Mouse (Mus musculus) CH12.LX (cell line): ENCODE data around the gene Amd1.

Source experiments
- CTCF ChIP-seq, 2 experiments: IDR thresholded peaks in 1 of 2; conservative IDR thresholded peaks in 1 of 2; 2 replicates each; pipeline ENCODE4 v1.5.1; 2011 to 2012; ENCODE audit warnings: low read depth in 2 of 2, low read length in 2 of 2, improper control_type of control experiment in 1 of 2, inconsistent platforms in 1 of 2, mild to moderate bottlenecking in 1 of 2, moderate library complexity in 1 of 2
- EP300 ChIP-seq: IDR thresholded peaks from 2 replicates; pipeline ENCODE4 v1.6.1; 2011; ENCODE audit warnings: low read length, improper control_type of control experiment
- GABPA ChIP-seq: IDR thresholded peaks from 2 replicates; pipeline ENCODE4 v1.6.1; 2012; ENCODE audit warnings: low read depth, low read length, improper control_type of control experiment, inconsistent platforms; ENCODE audit not compliant: insufficient replicate concordance
- MAFK ChIP-seq: IDR thresholded peaks from 2 replicates; pipeline ENCODE4 v1.6.1; 2011; ENCODE audit warnings: low read length, improper control_type of control experiment; ENCODE audit not compliant: insufficient replicate concordance
- NELFE ChIP-seq: IDR thresholded peaks from 2 replicates; pipeline ENCODE4 v1.6.1; 2011; ENCODE audit warnings: low read depth, low read length, improper control_type of control experiment
- POLR2A ChIP-seq: IDR thresholded peaks from 2 replicates; pipeline ENCODE4 v1.6.1; 2011; ENCODE audit warnings: low read depth, mild to moderate bottlenecking, improper control_type of control experiment, low read length
- ZC3H11A ChIP-seq: IDR thresholded peaks from 2 replicates; pipeline ENCODE4 v1.6.1; 2012; ENCODE audit warnings: low read depth, mild to moderate bottlenecking, inconsistent platforms, low read length, improper control_type of control experiment

DNA sequence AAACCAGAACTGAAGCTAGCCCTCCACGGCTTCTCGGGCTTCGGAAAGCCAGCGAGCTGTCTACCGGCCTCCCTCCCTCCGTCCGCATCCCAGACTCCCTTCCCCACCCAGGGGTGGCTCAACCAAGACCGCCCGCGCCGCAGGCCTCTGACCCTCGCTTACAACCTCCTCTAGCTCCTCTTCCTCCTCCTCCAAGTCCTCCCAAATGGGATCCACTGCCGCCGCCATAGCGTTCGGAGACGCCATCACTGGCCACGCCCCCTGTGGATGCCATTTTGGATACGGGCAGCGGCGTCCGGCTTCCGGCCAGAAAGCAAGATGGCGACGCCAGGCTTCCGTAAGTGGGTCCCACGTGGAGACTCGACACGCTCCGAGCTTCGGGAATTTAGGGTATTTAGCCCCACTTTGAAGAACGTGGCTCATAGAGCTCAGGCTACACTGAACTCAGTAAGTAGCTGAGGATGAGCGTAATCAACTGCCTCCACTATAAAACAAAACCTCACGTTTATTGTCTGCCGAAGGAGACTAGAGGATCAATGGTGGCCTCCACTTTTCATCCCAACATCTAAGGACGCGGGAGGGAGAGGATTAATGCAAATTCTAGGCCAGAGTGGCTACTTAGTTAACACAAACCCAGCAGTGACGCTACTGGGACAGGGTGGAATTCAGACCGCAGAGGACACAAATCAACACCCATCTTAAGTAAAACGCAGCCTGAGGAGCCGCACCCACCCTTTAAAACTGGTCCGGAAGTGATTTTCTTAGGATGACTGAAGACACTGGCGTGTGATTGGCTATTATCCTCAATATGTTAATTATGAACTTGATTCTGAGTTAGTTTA lies 44.4 kb downstream of the Amd1 start, which contains the start of gene Gtf3c6:
- TF ChIP-seq ZC3H11A (no peak), CTCF (conservative IDR thresholded peaks at IDR 0.05 in 1 of 2, IDR thresholded peaks at IDR 0.05 in 1 of 2; ENCODE audit: low read depth in 2 of 2, low read length in 2 of 2) (no peak), EP300 (no peak), POLR2A (peak; percentile 94), GABPA (no peak; the same call in 1 of the 2 replicates), MAFK (no peak), NELFE (peak; percentile 91)
